9 mouse cellular contexts compared by ENCODE assay signal in genomic region chr4:82500578-82501098, GRCm38 (mm10).
DNase-seq lines count a peak whose midpoint lies in the region; ATAC-seq and TF ChIP-seq lines count a peak whose summit lies in the region.
"Had no signal": no experiment of that assay in that cellular context is flagged by ENCODE, and none has a peak within 500 bp of the region (broad histone marks: within the 10 kb centered on the region; RNA-seq: fewer than 3 reads in every experiment).

No protein-coding gene starts in this region.

- DNase-seq in kidney, postnatal 0 days (ENCODE audit: low spot score): no peak
- no peak for DNase-seq in kidney, adult 2 months
- no peak for DNase-seq in hindbrain, embryonic 14.5 days (ENCODE audit: low spot score)
- peak; percentile 50 for DNase-seq in midbrain, postnatal 0 days (ENCODE audit: low spot score)
- DNase-seq in MN1 (ENCODE audit: low spot score): no peak
- no peak for DNase-seq in right cerebral cortex, postnatal 25 days

- no peak overlapping the region for H3K4me3 ChIP-seq in kidney, postnatal 0 days (replicated peaks; ENCODE audit: low read depth, low read length)
- H3K4me3 ChIP-seq in kidney, adult 2 months (ENCODE audit: insufficient read depth, low read depth, low read length): no peak overlapping the region
- peak overlapping the region; percentile 97 for H3K4me3 ChIP-seq in embryonic facial prominence, embryonic 13.5 days
- H3K4me3 ChIP-seq in hindbrain, embryonic 14.5 days (replicated peaks; ENCODE audit: low read length): peak overlapping the region; percentile 71
- peak overlapping the region; percentile 69 for H3K4me3 ChIP-seq in midbrain, postnatal 0 days (ENCODE audit: low read depth, low read length)

- H3K27me3 ChIP-seq in kidney, postnatal 0 days (ENCODE audit: insufficient read depth, low read length): no peaks in the 10 kb centered on the region; the same call in 1 of the 2 replicates
- H3K27me3 ChIP-seq in kidney, adult 2 months (replicated peaks; ENCODE audit: control insufficient read depth, insufficient read depth, low read length): no peaks in the 10 kb centered on the region
- H3K27me3 ChIP-seq in embryonic facial prominence, embryonic 13.5 days: no peaks in the 10 kb centered on the region
- 0 out of 2 replicates have a peak, but pooled peaks cover 11% of the 10 kb centered on the region for H3K27me3 ChIP-seq in hindbrain, embryonic 14.5 days (ENCODE audit: control insufficient read depth, insufficient read depth, low read length)
- H3K27me3 ChIP-seq in midbrain, postnatal 0 days (ENCODE audit: insufficient read depth, low read length): no peaks in the 10 kb centered on the region

- no peak overlapping the region for H3K9ac ChIP-seq in kidney, postnatal 0 days (ENCODE audit: low read depth, low read length)
- peak overlapping the region; percentile 64 for H3K9ac ChIP-seq in embryonic facial prominence, embryonic 13.5 days
- peak overlapping the region; percentile 97 for H3K9ac ChIP-seq in hindbrain, embryonic 14.5 days
- H3K9ac ChIP-seq in midbrain, postnatal 0 days (replicated peaks; ENCODE audit: low read length, poor library complexity, severe bottlenecking): peak overlapping the region; percentile 26; the same call in 1 of the 2 replicates

- no peak overlapping the region for H3K27ac ChIP-seq in kidney, postnatal 0 days
- H3K27ac ChIP-seq in kidney, adult 2 months (ENCODE audit: insufficient read depth, low read depth, low read length): no peak overlapping the region
- H3K27ac ChIP-seq in embryonic facial prominence, embryonic 13.5 days: peak overlapping the region; percentile 65; the same call in 1 of the 2 replicates
- peak overlapping the region; percentile 74 for H3K27ac ChIP-seq in hindbrain, embryonic 14.5 days
- H3K27ac ChIP-seq in midbrain, postnatal 0 days (ENCODE audit: low read depth, low read length): peak overlapping the region; percentile 33; the same call in 1 of the 2 replicates

- H3K36me3 ChIP-seq in kidney, postnatal 0 days (ENCODE audit: insufficient read depth, low read length): 0 out of 2 replicates have a peak, but pooled peaks cover 4% of the 10 kb centered on the region
- no peaks in the 10 kb centered on the region for H3K36me3 ChIP-seq in kidney, adult 2 months (ENCODE audit: control insufficient read depth, insufficient read depth, low read length)
- H3K36me3 ChIP-seq in embryonic facial prominence, embryonic 13.5 days: peaks cover 24% of the 10 kb centered on the region
- H3K36me3 ChIP-seq in hindbrain, embryonic 14.5 days (replicated peaks; ENCODE audit: control insufficient read depth, insufficient read depth): peaks cover 13% of the 10 kb centered on the region; the same call in 1 of the 2 replicates
- H3K36me3 ChIP-seq in midbrain, postnatal 0 days (ENCODE audit: insufficient read depth, low read length): no peaks in the 10 kb centered on the region
- H3K36me3 ChIP-seq: G1E had no signal

- H3K4me2 ChIP-seq in kidney, postnatal 0 days (ENCODE audit: low read length): peak overlapping the region; percentile 19; the same call in 1 of the 2 replicates
- peak overlapping the region; percentile 89 for H3K4me2 ChIP-seq in embryonic facial prominence, embryonic 13.5 days
- H3K4me2 ChIP-seq in hindbrain, embryonic 14.5 days (replicated peaks): peak overlapping the region; percentile 82
- peak overlapping the region; percentile 40 for H3K4me2 ChIP-seq in midbrain, postnatal 0 days (ENCODE audit: low read depth, low read length, poor library complexity, severe bottlenecking)

- TF ChIP-seq POLR2A in kidney, adult 2 months (IDR thresholded peaks at IDR 0.05; ENCODE audit: low read depth, low read length): no peak

- no peaks in the 10 kb centered on the region for H3K4me1 ChIP-seq in kidney, postnatal 0 days (replicated peaks; ENCODE audit: insufficient read depth, low read length)
- H3K4me1 ChIP-seq in kidney, adult 2 months (ENCODE audit: control insufficient read depth, insufficient read depth, low read length): peaks cover 17% of the 10 kb centered on the region
- H3K4me1 ChIP-seq in embryonic facial prominence, embryonic 13.5 days: peaks cover 47% of the 10 kb centered on the region
- H3K4me1 ChIP-seq in hindbrain, embryonic 14.5 days (replicated peaks; ENCODE audit: control insufficient read depth, insufficient read depth, low read length): no peaks in the 10 kb centered on the region
- no peaks in the 10 kb centered on the region for H3K4me1 ChIP-seq in midbrain, postnatal 0 days (ENCODE audit: insufficient read depth, low read length)

- no peak for ATAC-seq in kidney, postnatal 0 days (replicated peaks; ENCODE audit: low FRiP score, low read depth)
- ATAC-seq in embryonic facial prominence, embryonic 13.5 days (ENCODE audit: insufficient number of reproducible peaks, insufficient read depth, low FRiP score, low TSS enrichment, low read depth): no peak
- ATAC-seq in hindbrain, embryonic 14.5 days (ENCODE audit: low FRiP score): no peak
- no peak for ATAC-seq in midbrain, postnatal 0 days (ENCODE audit: low FRiP score)
- ATAC-seq in inflammation-experienced regulatory T-cells, adult 6 months: no peak

- no peak for TF ChIP-seq CTCF in kidney, postnatal 0 days (IDR thresholded peaks at IDR 0.05; ENCODE audit: low read depth)
- no peak for TF ChIP-seq CTCF in kidney, adult 2 months (conservative IDR thresholded peaks at IDR 0.05; ENCODE audit: insufficient read depth, insufficient read length, low read depth, low read length)
- TF ChIP-seq CTCF in midbrain, postnatal 0 days (IDR thresholded peaks at IDR 0.05): no peak

- WGBS in kidney, postnatal 0 days: 64% methylated on average over 5 of the region's 5 CpGs
- 72% methylated on average over 5 of the region's 5 CpGs for WGBS in kidney, adult 2 months
- WGBS in embryonic facial prominence, embryonic 13.5 days: 27% methylated on average over 5 of the region's 5 CpGs
- WGBS in hindbrain, embryonic 14.5 days: 51% methylated on average over 5 of the region's 5 CpGs
- WGBS in midbrain, postnatal 0 days: 49% methylated on average over 5 of the region's 5 CpGs

- H3K9me3 ChIP-seq in kidney, postnatal 0 days (replicated peaks; ENCODE audit: low read length): no peaks in the 10 kb centered on the region
- H3K9me3 ChIP-seq in embryonic facial prominence, embryonic 13.5 days: no peaks in the 10 kb centered on the region
- no peaks in the 10 kb centered on the region for H3K9me3 ChIP-seq in hindbrain, embryonic 14.5 days (ENCODE audit: control insufficient read depth, low read length)
- no peaks in the 10 kb centered on the region for H3K9me3 ChIP-seq in midbrain, postnatal 0 days (ENCODE audit: low read length)

Comparison
In these comparisons a context has a peak if more than half of its experiments do, and no peak if none do; other contexts are left out.
1. H3K27ac ChIP-seq: peak in embryonic facial prominence, embryonic 13.5 days (single experiment), hindbrain, embryonic 14.5 days (single experiment) and midbrain, postnatal 0 days (single experiment); none in kidney, postnatal 0 days (single experiment) and kidney, adult 2 months (single experiment).
2. H3K4me2 ChIP-seq: peak in every context shown above with its lines; median percentile 89 in embryonic facial prominence, embryonic 13.5 days; 82 in hindbrain, embryonic 14.5 days; 40 in midbrain, postnatal 0 days; 19 in kidney, postnatal 0 days.
3. H3K4me3 ChIP-seq: peak in embryonic facial prominence, embryonic 13.5 days (single experiment), hindbrain, embryonic 14.5 days (single experiment) and midbrain, postnatal 0 days (single experiment); none in kidney, postnatal 0 days (single experiment) and kidney, adult 2 months (single experiment).